Mouse (Mus musculus): Measurements from ENCODE around the gene Atg7. TPM values are rescaled to one million over a fixed set of nuclear protein-coding genes. Genes with fewer than 3 reads are reported as not detected.
A peak's percentile ranks its signal among the peaks of the same experiment; 100 is the strongest.

Atg7 gene
- total RNA-seq, 1 experiment: 14.6 TPM

DNA sequence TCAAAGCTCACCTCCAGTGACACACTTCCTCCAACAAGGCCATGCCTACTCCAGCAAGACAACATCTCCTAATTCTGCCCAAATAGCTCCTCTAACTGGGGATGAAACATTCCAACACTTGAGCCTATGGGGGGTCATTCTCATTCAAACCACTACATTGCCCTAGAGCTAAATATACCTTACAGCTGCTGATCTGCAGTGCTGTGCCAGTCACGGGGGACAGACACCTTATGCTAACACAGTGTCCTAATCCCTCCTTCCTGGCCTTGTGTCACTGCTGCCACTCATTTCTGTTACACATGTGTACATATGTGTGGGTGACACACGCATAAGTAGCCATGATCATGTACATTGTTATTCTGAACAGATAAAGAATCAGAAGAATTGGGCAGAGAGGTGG is 127.4 kb downstream of the Atg7 start:
- Histone ChIP-seq H3K36me3 (ENCODE audit: control insufficient read depth, insufficient read depth, low read length, poor library complexity, severe bottlenecking) (no peaks in the 10 kb centered on the region), H3K4me3 (ENCODE audit: insufficient read depth in 1 of 2, low read depth in 1 of 2, low read length in 2 of 2, poor library complexity in 1 of 2, severe bottlenecking in 1 of 2) (no peak overlapping the region), H3K4me1 (ENCODE audit: control insufficient read depth in 2 of 2, insufficient read depth in 2 of 2, low read length in 2 of 2, poor library complexity in 1 of 2) (peaks cover 0 to 2% of the 10 kb centered on the region in 2 experiments; a peak in 1 of 4 replicates), H3K27ac (ENCODE audit: insufficient read depth, low read depth, low read length, poor library complexity, severe bottlenecking) (no peak overlapping the region), H3K9ac (ENCODE audit: insufficient read depth, low read depth, low read length, poor library complexity, severe bottlenecking) (no peak overlapping the region), H3K9me3 (ENCODE audit: control insufficient read depth, insufficient read depth, low read depth, low read length) (no peaks in the 10 kb centered on the region)
- TF ChIP-seq ZC3H11A (IDR thresholded peaks at IDR 0.05; ENCODE audit: borderline replicate concordance, low read depth, low read length) (no peak), MAFK (IDR thresholded peaks at IDR 0.05; ENCODE audit: insufficient read depth, low read depth, low read length) (no peak), HCFC1 (IDR thresholded peaks at IDR 0.05; ENCODE audit: borderline replicate concordance, insufficient read depth, low read length) (no peak), CHD2 (IDR thresholded peaks at IDR 0.05; ENCODE audit: low read depth, low read length) (no peak), ZNF384 (IDR thresholded peaks at IDR 0.05; ENCODE audit: low read depth, low read length) (no peak)
- DNase-seq (ENCODE audit: low read depth, low spot score): no peak
- in situ Hi-C loops (cut with MboI; ENCODE audit: low sequenced_read_pairs in 2 of 2, unreplicated experiment in 2 of 2): no loop called here

DNA sequence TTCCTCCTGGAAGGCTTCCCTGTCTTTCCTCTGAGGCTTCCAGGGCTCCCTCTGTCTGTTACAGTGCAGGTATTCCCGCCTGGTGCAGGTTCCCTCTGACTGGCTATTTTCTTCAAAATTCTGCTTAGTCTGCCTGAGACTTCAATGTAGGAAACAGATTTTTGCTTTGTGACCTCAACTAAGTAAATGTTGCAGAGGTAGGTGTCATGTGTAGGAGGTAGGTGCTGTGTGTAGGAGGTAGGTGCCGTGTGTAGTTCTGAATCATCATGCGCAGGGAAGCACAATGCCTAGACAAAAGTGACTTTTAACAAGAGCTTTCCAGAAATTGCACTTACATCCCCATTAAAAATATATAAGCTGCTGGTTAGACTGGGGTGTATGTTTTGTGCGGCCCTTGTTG is 128.6 kb downstream of the Atg7 start:
- Histone ChIP-seq H3K4me1 (ENCODE audit: control insufficient read depth in 2 of 2, insufficient read depth in 2 of 2, low read length in 2 of 2, poor library complexity in 1 of 2) (peaks cover 0 to 2% of the 10 kb centered on the region in 2 experiments; a peak in 1 of 4 replicates), H3K9me3 (ENCODE audit: control insufficient read depth, insufficient read depth, low read depth, low read length) (no peaks in the 10 kb centered on the region), H3K36me3 (ENCODE audit: control insufficient read depth, insufficient read depth, low read length, poor library complexity, severe bottlenecking) (no peaks in the 10 kb centered on the region), H3K27ac (ENCODE audit: insufficient read depth, low read depth, low read length, poor library complexity, severe bottlenecking) (no peak overlapping the region), H3K4me3 (ENCODE audit: insufficient read depth in 1 of 2, low read depth in 1 of 2, low read length in 2 of 2, poor library complexity in 1 of 2, severe bottlenecking in 1 of 2) (no peak overlapping the region), H3K9ac (ENCODE audit: insufficient read depth, low read depth, low read length, poor library complexity, severe bottlenecking) (no peak overlapping the region)
- DNase-seq (ENCODE audit: low read depth, low spot score): no peak
- TF ChIP-seq HCFC1 (IDR thresholded peaks at IDR 0.05; ENCODE audit: borderline replicate concordance, insufficient read depth, low read length) (no peak), CHD2 (IDR thresholded peaks at IDR 0.05; ENCODE audit: low read depth, low read length) (no peak), MAFK (IDR thresholded peaks at IDR 0.05; ENCODE audit: insufficient read depth, low read depth, low read length) (no peak), ZC3H11A (IDR thresholded peaks at IDR 0.05; ENCODE audit: borderline replicate concordance, low read depth, low read length) (no peak), ZNF384 (IDR thresholded peaks at IDR 0.05; ENCODE audit: low read depth, low read length) (no peak)
- in situ Hi-C loops (cut with MboI; ENCODE audit: low sequenced_read_pairs in 2 of 2, unreplicated experiment in 2 of 2): no loop called here

DNA sequence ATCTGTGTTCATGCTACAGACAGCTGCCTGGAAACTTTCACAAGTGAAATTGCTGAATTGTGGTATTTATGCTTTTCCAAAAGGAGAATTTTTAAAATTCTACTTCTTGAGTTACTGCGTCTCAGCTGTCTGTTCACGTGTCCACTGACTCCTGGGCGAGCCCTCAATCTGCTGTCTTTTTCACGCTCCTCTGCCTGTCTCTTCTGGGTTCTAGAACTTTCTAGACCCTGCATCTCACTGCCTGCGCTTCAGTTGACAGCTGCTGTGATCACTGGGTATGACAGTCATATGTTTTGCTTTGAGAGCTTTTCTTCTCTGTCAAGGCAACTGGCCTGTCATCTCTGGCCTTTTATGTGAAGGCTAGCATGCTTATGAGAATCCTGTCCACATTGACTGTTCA is 132.3 kb downstream of the Atg7 start:
- in situ Hi-C loops (cut with MboI; ENCODE audit: low sequenced_read_pairs in 2 of 2, unreplicated experiment in 2 of 2): no loop called here
- Histone ChIP-seq H3K36me3 (ENCODE audit: control insufficient read depth, insufficient read depth, low read length, poor library complexity, severe bottlenecking) (no peaks in the 10 kb centered on the region), H3K27ac (ENCODE audit: insufficient read depth, low read depth, low read length, poor library complexity, severe bottlenecking) (no peak overlapping the region), H3K4me3 (ENCODE audit: insufficient read depth in 1 of 2, low read depth in 1 of 2, low read length in 2 of 2, poor library complexity in 1 of 2, severe bottlenecking in 1 of 2) (no peak overlapping the region), H3K9me3 (ENCODE audit: control insufficient read depth, insufficient read depth, low read depth, low read length) (no peaks in the 10 kb centered on the region), H3K4me1 (ENCODE audit: control insufficient read depth in 2 of 2, insufficient read depth in 2 of 2, low read length in 2 of 2, poor library complexity in 1 of 2) (peaks cover 0 to 2% of the 10 kb centered on the region in 2 experiments; a peak in 1 of 4 replicates), H3K9ac (ENCODE audit: insufficient read depth, low read depth, low read length, poor library complexity, severe bottlenecking) (no peak overlapping the region)
- TF ChIP-seq CHD2 (IDR thresholded peaks at IDR 0.05; ENCODE audit: low read depth, low read length) (no peak), MAFK (IDR thresholded peaks at IDR 0.05; ENCODE audit: insufficient read depth, low read depth, low read length) (no peak), ZNF384 (IDR thresholded peaks at IDR 0.05; ENCODE audit: low read depth, low read length) (no peak), ZC3H11A (IDR thresholded peaks at IDR 0.05; ENCODE audit: borderline replicate concordance, low read depth, low read length) (no peak), HCFC1 (IDR thresholded peaks at IDR 0.05; ENCODE audit: borderline replicate concordance, insufficient read depth, low read length) (no peak)
- no peak for DNase-seq (ENCODE audit: low read depth, low spot score)

DNA sequence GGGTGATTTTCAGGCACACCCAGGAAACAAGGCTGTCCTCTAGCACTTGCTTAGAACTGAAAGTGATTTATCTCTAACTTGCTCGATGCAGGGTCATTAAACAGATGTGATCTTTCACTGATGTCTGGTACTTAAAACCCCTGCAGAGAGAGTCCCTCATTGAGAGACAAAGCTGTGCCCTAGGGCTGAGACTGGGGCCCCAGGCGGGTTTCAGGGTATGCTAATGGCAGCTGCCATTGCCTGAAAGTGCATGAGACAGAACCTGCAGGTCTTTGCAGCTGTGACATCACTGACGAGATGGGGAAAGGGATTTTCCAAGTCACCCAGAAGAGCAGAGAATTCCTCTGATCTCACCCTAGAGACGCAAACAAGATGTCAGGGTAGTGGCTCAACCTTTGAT is 135.0 kb downstream of the Atg7 start:
- Histone ChIP-seq H3K4me3 (ENCODE audit: insufficient read depth in 1 of 2, low read depth in 1 of 2, low read length in 2 of 2, poor library complexity in 1 of 2, severe bottlenecking in 1 of 2) (no peak overlapping the region), H3K4me1 (ENCODE audit: control insufficient read depth in 2 of 2, insufficient read depth in 2 of 2, low read length in 2 of 2, poor library complexity in 1 of 2) (no peaks in the 10 kb centered on the region), H3K9me3 (ENCODE audit: control insufficient read depth, insufficient read depth, low read depth, low read length) (no peaks in the 10 kb centered on the region), H3K36me3 (ENCODE audit: control insufficient read depth, insufficient read depth, low read length, poor library complexity, severe bottlenecking) (no peaks in the 10 kb centered on the region), H3K9ac (ENCODE audit: insufficient read depth, low read depth, low read length, poor library complexity, severe bottlenecking) (no peak overlapping the region), H3K27ac (ENCODE audit: insufficient read depth, low read depth, low read length, poor library complexity, severe bottlenecking) (no peak overlapping the region)
- no peak for TF ChIP-seq ZNF384 (IDR thresholded peaks at IDR 0.05; ENCODE audit: low read depth, low read length)
- TF ChIP-seq ZC3H11A (IDR thresholded peaks at IDR 0.05; ENCODE audit: borderline replicate concordance, low read depth, low read length): no peak
- no peak for TF ChIP-seq MAFK (IDR thresholded peaks at IDR 0.05; ENCODE audit: insufficient read depth, low read depth, low read length)
- TF ChIP-seq HCFC1 (IDR thresholded peaks at IDR 0.05; ENCODE audit: borderline replicate concordance, insufficient read depth, low read length): no peak
- TF ChIP-seq CHD2 (IDR thresholded peaks at IDR 0.05; ENCODE audit: low read depth, low read length): no peak
- in situ Hi-C loops (cut with MboI; ENCODE audit: low sequenced_read_pairs in 2 of 2, unreplicated experiment in 2 of 2): no loop called here
- peak; percentile 34 for DNase-seq (ENCODE audit: low read depth, low spot score)

DNA sequence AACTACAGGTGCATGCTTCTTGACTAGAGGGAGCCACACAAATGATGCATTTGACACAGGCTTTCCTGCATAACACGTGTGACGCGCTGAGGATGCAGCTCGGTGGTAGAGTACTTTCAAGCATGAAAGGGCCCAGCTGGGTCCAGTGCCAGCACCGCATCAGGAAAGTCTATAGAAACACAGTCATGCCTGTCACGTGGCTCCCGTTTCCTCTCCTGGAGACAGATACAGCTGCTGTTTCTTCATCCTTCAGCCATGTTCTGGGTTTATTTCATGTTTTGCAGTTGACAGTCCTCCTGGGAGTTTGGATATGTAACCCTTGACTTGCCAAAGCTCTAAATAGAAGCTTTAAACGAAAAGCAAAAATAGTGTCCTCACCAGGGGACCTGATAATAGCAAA is 135.8 kb downstream of the Atg7 start:
- TF ChIP-seq MAFK (IDR thresholded peaks at IDR 0.05; ENCODE audit: insufficient read depth, low read depth, low read length) (no peak), HCFC1 (IDR thresholded peaks at IDR 0.05; ENCODE audit: borderline replicate concordance, insufficient read depth, low read length) (no peak)
- no peak overlapping the region for H3K9ac ChIP-seq (ENCODE audit: insufficient read depth, low read depth, low read length, poor library complexity, severe bottlenecking)
- no peaks in the 10 kb centered on the region for H3K36me3 ChIP-seq (ENCODE audit: control insufficient read depth, insufficient read depth, low read length, poor library complexity, severe bottlenecking)
- H3K4me1 ChIP-seq (ENCODE audit: control insufficient read depth in 2 of 2, insufficient read depth in 2 of 2, low read length in 2 of 2, poor library complexity in 1 of 2): no peaks in the 10 kb centered on the region
- H3K9me3 ChIP-seq (ENCODE audit: control insufficient read depth, insufficient read depth, low read depth, low read length): no peaks in the 10 kb centered on the region
- DNase-seq (ENCODE audit: low read depth, low spot score): no peak
- H3K4me3 ChIP-seq (ENCODE audit: insufficient read depth in 1 of 2, low read depth in 1 of 2, low read length in 2 of 2, poor library complexity in 1 of 2, severe bottlenecking in 1 of 2): no peak overlapping the region
- in situ Hi-C loops (cut with MboI; ENCODE audit: low sequenced_read_pairs in 2 of 2, unreplicated experiment in 2 of 2): no loop called here
- H3K27ac ChIP-seq (ENCODE audit: insufficient read depth, low read depth, low read length, poor library complexity, severe bottlenecking): no peak overlapping the region
